Mouse (Mus musculus): ENCODE measurements around the gene Exoc8. TPM values are rescaled to one million over a fixed set of nuclear protein-coding genes. Genes with fewer than 3 reads are reported as not detected.

The Exoc8 gene
- polyA plus RNA-seq, 1 experiment = 10.1 TPM

DNA sequence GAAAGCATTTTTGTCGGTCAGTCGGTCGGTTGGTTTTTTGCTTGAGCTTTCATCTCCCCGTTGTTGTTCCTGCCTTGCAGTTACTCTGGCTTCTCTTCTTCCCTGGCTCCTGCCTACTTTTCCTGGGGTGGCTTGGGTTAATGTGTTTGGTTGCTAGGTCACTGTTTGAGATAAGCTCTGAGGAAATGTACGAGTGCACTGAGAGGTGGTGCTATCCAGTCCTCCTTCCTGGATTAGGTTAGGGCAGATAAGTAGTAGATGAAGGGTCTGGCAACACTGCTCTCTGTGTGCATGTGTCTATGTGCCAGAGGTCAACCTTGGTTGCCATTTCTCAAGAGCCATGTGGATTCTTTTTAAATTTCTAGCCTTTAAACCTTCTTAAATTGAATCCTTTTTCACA is 24.8 kb downstream of the Exoc8 start:
- TF ChIP-seq POLR2A (IDR thresholded peaks at IDR 0.05; ENCODE audit: insufficient read depth, low read length) (no peak), CTCF (IDR thresholded peaks at IDR 0.05; ENCODE audit: low read depth, low read length) (no peak), EP300 (IDR thresholded peaks at IDR 0.05; ENCODE audit: insufficient read depth, low read depth, low read length) (no peak)

GRCm38 (mm10) chr8:124872081-124872480 is 25.4 kb downstream of the Exoc8 start:
- H3K9ac ChIP-seq (ENCODE audit: low read depth, poor library complexity, severe bottlenecking) = no peak overlapping the region
- no peak overlapping the region for H3K4me3 ChIP-seq (ENCODE audit: low read depth, low read length)
- TF ChIP-seq EP300 (IDR thresholded peaks at IDR 0.05; ENCODE audit: insufficient read depth, low read depth, low read length) (no peak), CTCF (IDR thresholded peaks at IDR 0.05; ENCODE audit: low read depth, low read length) (peak; percentile 16), POLR2A (IDR thresholded peaks at IDR 0.05; ENCODE audit: insufficient read depth, low read length) (no peak)
- H3K27me3 ChIP-seq (ENCODE audit: control insufficient read depth, insufficient read depth, low read length, poor library complexity, severe bottlenecking) = no peaks in the 10 kb centered on the region
- H3K9me3 ChIP-seq (replicated peaks; ENCODE audit: control insufficient read depth, insufficient read depth, low read length, poor library complexity, severe bottlenecking) = no peaks in the 10 kb centered on the region
- H3K27ac ChIP-seq (ENCODE audit: insufficient read depth, low read length) = no peak overlapping the region
- peaks cover 47% of the 10 kb centered on the region for H3K36me3 ChIP-seq (ENCODE audit: control insufficient read depth, insufficient read depth, low read length, poor library complexity, severe bottlenecking)
- no peaks in the 10 kb centered on the region for H3K4me1 ChIP-seq (ENCODE audit: control insufficient read depth, insufficient read depth, low read length)

More for the DNA sequence above, 24.8 kb downstream of the Exoc8 start:
- H3K36me3 ChIP-seq (ENCODE audit: control insufficient read depth, insufficient read depth, low read length, poor library complexity, severe bottlenecking) = peaks cover 53% of the 10 kb centered on the region
- H3K4me3 ChIP-seq (ENCODE audit: low read depth, low read length) = no peak overlapping the region
- no peaks in the 10 kb centered on the region for H3K9me3 ChIP-seq (replicated peaks; ENCODE audit: control insufficient read depth, insufficient read depth, low read length, poor library complexity, severe bottlenecking)
- no peaks in the 10 kb centered on the region for H3K27me3 ChIP-seq (ENCODE audit: control insufficient read depth, insufficient read depth, low read length, poor library complexity, severe bottlenecking)
- no peak overlapping the region for H3K9ac ChIP-seq (ENCODE audit: low read depth, poor library complexity, severe bottlenecking)
- H3K4me1 ChIP-seq (ENCODE audit: control insufficient read depth, insufficient read depth, low read length) = no peaks in the 10 kb centered on the region
- no peak overlapping the region for H3K27ac ChIP-seq (ENCODE audit: insufficient read depth, low read length)

GRCm38 (mm10) chr8:124871474-124871873 is 26.0 kb downstream of the Exoc8 start:
- no peak overlapping the region for H3K27ac ChIP-seq (ENCODE audit: insufficient read depth, low read length)
- H3K27me3 ChIP-seq (ENCODE audit: control insufficient read depth, insufficient read depth, low read length, poor library complexity, severe bottlenecking) = no peaks in the 10 kb centered on the region
- H3K36me3 ChIP-seq (ENCODE audit: control insufficient read depth, insufficient read depth, low read length, poor library complexity, severe bottlenecking) = peaks cover 41% of the 10 kb centered on the region
- H3K4me3 ChIP-seq (ENCODE audit: low read depth, low read length) = no peak overlapping the region
- no peak for TF ChIP-seq EP300 (IDR thresholded peaks at IDR 0.05; ENCODE audit: insufficient read depth, low read depth, low read length)
- TF ChIP-seq CTCF (IDR thresholded peaks at IDR 0.05; ENCODE audit: low read depth, low read length) = no peak
- no peak for TF ChIP-seq POLR2A (IDR thresholded peaks at IDR 0.05; ENCODE audit: insufficient read depth, low read length)
- no peaks in the 10 kb centered on the region for H3K9me3 ChIP-seq (replicated peaks; ENCODE audit: control insufficient read depth, insufficient read depth, low read length, poor library complexity, severe bottlenecking)
- H3K4me1 ChIP-seq (ENCODE audit: control insufficient read depth, insufficient read depth, low read length) = no peaks in the 10 kb centered on the region
- H3K9ac ChIP-seq (ENCODE audit: low read depth, poor library complexity, severe bottlenecking) = no peak overlapping the region

DNA sequence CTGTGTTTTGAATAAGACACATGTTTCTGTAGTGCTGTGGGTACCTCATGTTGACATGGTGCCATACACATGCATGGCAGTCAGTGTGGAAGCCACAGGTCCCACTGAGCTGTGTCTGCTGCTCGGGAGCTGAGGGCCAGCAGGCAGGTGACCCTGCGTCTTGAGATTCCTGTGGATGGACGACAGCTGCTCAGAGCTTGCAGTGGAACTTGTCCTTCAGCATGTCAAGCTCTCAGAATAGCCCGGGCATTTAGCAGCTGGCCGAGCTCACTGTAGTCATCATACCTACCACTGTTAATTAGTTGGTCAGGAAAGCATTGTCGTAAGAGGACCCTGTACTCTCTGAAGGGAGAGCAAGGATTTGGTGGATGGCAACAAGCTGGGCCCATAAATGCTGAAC is 27.8 kb downstream of the Exoc8 start:
- Histone ChIP-seq H3K4me3 (ENCODE audit: low read depth, low read length) (no peak overlapping the region), H3K27ac (ENCODE audit: insufficient read depth, low read length) (no peak overlapping the region), H3K4me1 (ENCODE audit: control insufficient read depth, insufficient read depth, low read length) (no peaks in the 10 kb centered on the region), H3K9ac (ENCODE audit: low read depth, poor library complexity, severe bottlenecking) (no peak overlapping the region), H3K36me3 (ENCODE audit: control insufficient read depth, insufficient read depth, low read length, poor library complexity, severe bottlenecking) (peaks cover 26% of the 10 kb centered on the region), H3K9me3 (replicated peaks; ENCODE audit: control insufficient read depth, insufficient read depth, low read length, poor library complexity, severe bottlenecking) (no peaks in the 10 kb centered on the region), H3K27me3 (ENCODE audit: control insufficient read depth, insufficient read depth, low read length, poor library complexity, severe bottlenecking) (no peaks in the 10 kb centered on the region)
- TF ChIP-seq POLR2A (IDR thresholded peaks at IDR 0.05; ENCODE audit: insufficient read depth, low read length) (no peak), EP300 (IDR thresholded peaks at IDR 0.05; ENCODE audit: insufficient read depth, low read depth, low read length) (no peak)

- no peaks in the 10 kb centered on the region for H3K4me1 ChIP-seq (ENCODE audit: control insufficient read depth, insufficient read depth, low read length)
- no peak overlapping the region for H3K9ac ChIP-seq (ENCODE audit: low read depth, poor library complexity, severe bottlenecking)
- TF ChIP-seq CTCF (IDR thresholded peaks at IDR 0.05; ENCODE audit: low read depth, low read length) = no peak
- no peak for TF ChIP-seq POLR2A (IDR thresholded peaks at IDR 0.05; ENCODE audit: insufficient read depth, low read length)
- TF ChIP-seq EP300 (IDR thresholded peaks at IDR 0.05; ENCODE audit: insufficient read depth, low read depth, low read length) = no peak
- no peak overlapping the region for H3K4me3 ChIP-seq (ENCODE audit: low read depth, low read length)
- H3K27ac ChIP-seq (ENCODE audit: insufficient read depth, low read length) = no peak overlapping the region
- H3K9me3 ChIP-seq (replicated peaks; ENCODE audit: control insufficient read depth, insufficient read depth, low read length, poor library complexity, severe bottlenecking) = no peaks in the 10 kb centered on the region
- H3K36me3 ChIP-seq (ENCODE audit: control insufficient read depth, insufficient read depth, low read length, poor library complexity, severe bottlenecking) = peaks cover 9% of the 10 kb centered on the region
- H3K27me3 ChIP-seq (ENCODE audit: control insufficient read depth, insufficient read depth, low read length, poor library complexity, severe bottlenecking) = no peaks in the 10 kb centered on the region
These were observed 30.4 kb downstream of the Exoc8 start for GRCm38 (mm10) chr8:124867126-124867525.

DNA sequence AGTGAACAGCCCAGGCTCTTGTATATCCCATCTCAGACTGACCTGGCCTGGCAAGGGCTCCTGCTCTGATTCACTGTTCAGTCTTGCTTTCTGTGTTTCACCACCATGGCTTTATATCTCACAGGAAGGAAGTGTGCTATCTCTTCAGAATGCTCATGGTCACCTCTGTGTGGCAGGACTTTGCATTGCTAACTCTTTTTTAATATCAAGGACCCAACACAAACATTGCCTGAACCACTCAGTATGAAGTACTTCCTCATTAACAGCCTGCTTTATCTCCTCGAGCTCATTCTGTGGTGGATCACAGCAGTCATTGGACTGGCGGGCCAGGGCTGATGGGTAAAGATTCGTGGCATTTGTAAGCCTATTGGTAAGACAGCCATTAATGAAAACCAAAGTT is 30.8 kb downstream of the Exoc8 start:
- no peak overlapping the region for H3K9ac ChIP-seq (ENCODE audit: low read depth, poor library complexity, severe bottlenecking)
- no peaks in the 10 kb centered on the region for H3K27me3 ChIP-seq (ENCODE audit: control insufficient read depth, insufficient read depth, low read length, poor library complexity, severe bottlenecking)
- H3K4me3 ChIP-seq (ENCODE audit: low read depth, low read length) = no peak overlapping the region
- H3K27ac ChIP-seq (ENCODE audit: insufficient read depth, low read length) = no peak overlapping the region
- peaks cover 9% of the 10 kb centered on the region for H3K36me3 ChIP-seq (ENCODE audit: control insufficient read depth, insufficient read depth, low read length, poor library complexity, severe bottlenecking)
- TF ChIP-seq EP300 (IDR thresholded peaks at IDR 0.05; ENCODE audit: insufficient read depth, low read depth, low read length) (no peak), POLR2A (IDR thresholded peaks at IDR 0.05; ENCODE audit: insufficient read depth, low read length) (no peak), CTCF (IDR thresholded peaks at IDR 0.05; ENCODE audit: low read depth, low read length) (no peak)
- H3K4me1 ChIP-seq (ENCODE audit: control insufficient read depth, insufficient read depth, low read length) = no peaks in the 10 kb centered on the region
- H3K9me3 ChIP-seq (replicated peaks; ENCODE audit: control insufficient read depth, insufficient read depth, low read length, poor library complexity, severe bottlenecking) = no peaks in the 10 kb centered on the region

Measured in ES-Bruce4 (cell line).